Mouse (Mus musculus) erythroblast, embryonic 14.5 days (primary cell): ENCODE data around the gene Spred1.

Source experiments
- GATA1 ChIP-seq: IDR thresholded peaks from 2 replicates; pipeline ENCODE4 v1.6.1; 2012; ENCODE audit warnings: low read length, inconsistent platforms, mixed read lengths
- TAL1 ChIP-seq: IDR thresholded peaks from 3 replicates; pipeline ENCODE4 v1.6.1; 2012; ENCODE audit warnings: low read length, inconsistent platforms, mixed read lengths

GRCm38 (mm10) chr2:117217695-117218216 is 96.6 kb downstream of the Spred1 start:
- TF ChIP-seq GATA1 (no peak), TAL1 (no peak)
